Mouse (Mus musculus) heart, adult 2 months (tissue): ENCODE results near the gene Smarca4. TPM values are rescaled to one million over a fixed set of nuclear protein-coding genes. Genes with fewer than 3 reads are reported as not detected.
"Not testable (repeated sequence)": the region's sequence is repeated elsewhere in the genome, so short reads cannot be mapped to it uniquely, and the experiment has no call there.

Experiments
- DNase-seq, 2 experiments: peaks; one replicate each; pipeline ENCODE4 v3.0.0; 2021
- H3K27ac ChIP-seq: fragments of 200-600 bp; 2 replicates; pipeline ENCODE4 v1.8.1; 2022
- H3K27me3 ChIP-seq: fragments of 200-500 bp; 2 replicates; pipeline ENCODE4 v1.6.1; 2012; ENCODE audit warnings: mild to moderate bottlenecking, low read length, inconsistent platforms, mixed read lengths; ENCODE audit not compliant: control insufficient read depth, insufficient read depth
- H3K36me3 ChIP-seq: fragments of 200-500 bp; 2 replicates; pipeline ENCODE4 v1.6.1; 2012; ENCODE audit warnings: low read length, inconsistent platforms; ENCODE audit not compliant: control insufficient read depth, insufficient read depth
- H3K4me1 ChIP-seq: fragments of 200-500 bp; 2 replicates; pipeline ENCODE4 v1.6.1; 2011; ENCODE audit warnings: low read length; ENCODE audit not compliant: control insufficient read depth, insufficient read depth
- H3K4me3 ChIP-seq: fragments of 200-600 bp; 2 replicates; pipeline ENCODE4 v1.8.1; 2022
- H3K79me2 ChIP-seq: fragments of 200-500 bp; replicated peaks from 2 replicates; pipeline ENCODE4 v1.6.1; 2012; ENCODE audit warnings: mild to moderate bottlenecking, inconsistent platforms, low read length, moderate library complexity, mixed read lengths; ENCODE audit not compliant: control insufficient read depth, insufficient read depth
- H3K9ac ChIP-seq: fragments of 200-500 bp; 2 replicates; pipeline ENCODE4 v1.6.1; 2012; ENCODE audit warnings: low read depth, mild to moderate bottlenecking, control low read depth, inconsistent platforms, low read length, mixed read lengths
- CTCF ChIP-seq: fragments of 200-600 bp; IDR thresholded peaks from 2 replicates; pipeline ENCODE4 v1.8.1; 2022; ENCODE audit warnings: antibody characterized with exemption, mild to moderate bottlenecking, moderate library complexity
- EP300 ChIP-seq: fragments of 200-500 bp; IDR thresholded peaks from 2 replicates; pipeline ENCODE4 v1.6.1; 2011; ENCODE audit warnings: low read depth, low read length, control low read depth; ENCODE audit not compliant: insufficient read depth
- POLR2A ChIP-seq: fragments of 200-500 bp; IDR thresholded peaks from 2 replicates; pipeline ENCODE4 v1.6.1; 2011; ENCODE audit warnings: mild to moderate bottlenecking, low read depth, low read length, control low read depth; ENCODE audit not compliant: insufficient read depth
- WGBS: fragments of 180-500 bp; shearing (Covaris S2); methylation state at CpG from one replicate; pipeline ENCODE4 v1.1.7; 2018; 5-methylcytosine and 5-hydroxymethylcytosine counted together
- intact Hi-C: fragments of 180-260 bp; cut with DNase I; formaldehyde crosslinking; loops from one replicate; pipeline ENCODE4 v1.15.1; 2025
- polyA plus RNA-seq: library from polyadenylated mRNA; depleted of rRNA; stranded (reverse); fragments of >200 nt; gene quantifications from 2 replicates; pipeline ENCODE4 v1.2.3, GENCODE M21; 2012
- total RNA-seq, 2 experiments: library from RNA; stranded (reverse); gene quantifications; 2 replicates each; pipeline ENCODE4 v1.2.3; 2021

The Smarca4 gene
- total and polyA plus RNA-seq, 3 experiments: 21.5 to 47.0 (median 43.5) TPM

GRCm38 (mm10) chr9:21589538-21589937 lies 26.4 kb upstream of the Smarca4 start:
- no peak overlapping the region for H3K4me3 ChIP-seq
- TF ChIP-seq EP300 (no peak), POLR2A (no peak), CTCF (no peak)
- H3K36me3 ChIP-seq: no peaks in the 10 kb centered on the region
- H3K4me1 ChIP-seq: peaks cover 9% of the 10 kb centered on the region
- 84% methylated on average over 5 of the region's 5 CpGs for WGBS
- intact Hi-C loops: no loop called here
- no peak overlapping the region for H3K27ac ChIP-seq
- H3K9ac ChIP-seq: no peak overlapping the region
- H3K79me2 ChIP-seq: no peaks in the 10 kb centered on the region; the same call in 1 of the 2 replicates
- no peaks in the 10 kb centered on the region for H3K27me3 ChIP-seq
- no peak for DNase-seq

GRCm38 (mm10) chr9:21591127-21591830 lies 24.7 kb upstream of the Smarca4 start:
- no peak for DNase-seq
- TF ChIP-seq POLR2A (no peak), CTCF (no peak), EP300 (no peak)
- H3K27me3 ChIP-seq: no peaks in the 10 kb centered on the region
- H3K9ac ChIP-seq: no peak overlapping the region
- peaks cover 9% of the 10 kb centered on the region for H3K4me1 ChIP-seq
- H3K4me3 ChIP-seq: no peak overlapping the region
- no peak overlapping the region for H3K27ac ChIP-seq
- 79% methylated on average over 6 of the region's 6 CpGs for WGBS
- no peaks in the 10 kb centered on the region; the same call in 1 of the 2 replicates for H3K36me3 ChIP-seq
- intact Hi-C loops: no loop called here
- H3K79me2 ChIP-seq: no peaks in the 10 kb centered on the region; the same call in 1 of the 2 replicates

- Histone ChIP-seq H3K9ac (peak overlapping the region; percentile 61), H3K27me3 (no peaks in the 10 kb centered on the region), H3K79me2 (no peaks in the 10 kb centered on the region; the same call in 1 of the 2 replicates), H3K27ac (peak overlapping the region; percentile 72), H3K4me3 (peak overlapping the region; percentile 84), H3K4me1 (peaks cover 9% of the 10 kb centered on the region), H3K36me3 (no peaks in the 10 kb centered on the region; the same call in 1 of the 2 replicates)
- DNase-seq: peak in 1 of 2 experiments; percentile 26
- intact Hi-C loops: loop anchor here (1.0 kb wide), 2 partner anchors 24 to 45 kb away; partner anchors contain the start of gene Smarca4
- 15% methylated on average over 17 of the region's 17 CpGs for WGBS
- TF ChIP-seq CTCF: no peak
- no peak for TF ChIP-seq POLR2A
- no peak for TF ChIP-seq EP300
Measured at GRCm38 (mm10) chr9:21591831-21592702, 23.9 kb upstream of the Smarca4 start.

GRCm38 (mm10) chr9:21592703-21593121 lies 23.3 kb upstream of the Smarca4 start, which contains the start of the genes Timm29 and Yipf2:
TSS of gene Timm29 (plus strand) at chr9:21592722.
TSS of gene Yipf2 (minus strand) at chr9:21592828.
- no peaks in the 10 kb centered on the region; the same call in 1 of the 2 replicates for H3K36me3 ChIP-seq
- TF ChIP-seq CTCF (no peak), POLR2A (peak; percentile 92), EP300 (peak; percentile 95)
- intact Hi-C loops: loop anchor here (1.0 kb wide), 2 partner anchors 24 to 45 kb away; partner anchors contain the start of gene Smarca4

GRCm38 (mm10) chr9:21593122-21593721 lies 22.7 kb upstream of the Smarca4 start:
- no peaks in the 10 kb centered on the region; the same call in 1 of the 2 replicates for H3K36me3 ChIP-seq
- peak overlapping the region; percentile 84 for H3K9ac ChIP-seq
- H3K4me3 ChIP-seq: peak overlapping the region; percentile 84
- WGBS: under 1% methylated on average over 68 of the region's 69 CpGs
- H3K79me2 ChIP-seq: no peaks in the 10 kb centered on the region; the same call in 1 of the 2 replicates
- DNase-seq: no peak
- intact Hi-C loops: no loop called here
- peak overlapping the region; percentile 72 for H3K27ac ChIP-seq
- H3K27me3 ChIP-seq: no peaks in the 10 kb centered on the region
- TF ChIP-seq EP300: no peak
- no peak for TF ChIP-seq CTCF
- TF ChIP-seq POLR2A: no peak
- H3K4me1 ChIP-seq: peaks cover 9% of the 10 kb centered on the region

More at GRCm38 (mm10) chr9:21592703-21593121, 23.3 kb upstream of the Smarca4 start, which contains the start of the genes Timm29 and Yipf2:
- under 1% methylated on average over 30 of the region's 30 CpGs for WGBS
- Histone ChIP-seq H3K4me1 (peaks cover 9% of the 10 kb centered on the region), H3K79me2 (no peaks in the 10 kb centered on the region; the same call in 1 of the 2 replicates), H3K4me3 (peak within 1 kb of the TSS; percentile 84), H3K27me3 (no peaks in the 10 kb centered on the region), H3K27ac (peak within 1 kb of the TSS; percentile 72), H3K9ac (peak within 1 kb of the TSS; percentile 84)
- peak; percentile 89 to 91 for DNase-seq

GRCm38 (mm10) chr9:21594350-21594749 lies 21.6 kb upstream of the Smarca4 start:
- 76% methylated on average over 8 of the region's 8 CpGs for WGBS
- H3K4me3 ChIP-seq, H3K36me3 ChIP-seq, H3K27me3 ChIP-seq, H3K4me1 ChIP-seq, H3K27ac ChIP-seq, H3K9ac ChIP-seq, intact Hi-C loops, H3K79me2 ChIP-seq, DNase-seq: not testable (repeated sequence)
